Mouse (Mus musculus) liver, postnatal 0 days (tissue): Measurements from ENCODE around the gene Rnf11.

Source experiments
- CTCF ChIP-seq: sonication (generic); IDR thresholded peaks from 2 replicates; pipeline ENCODE4 v1.5.1; 2016; ENCODE audit warnings: antibody characterized with exemption, low read depth
- EP300 ChIP-seq: IDR thresholded peaks from 2 replicates; pipeline ENCODE4 v1.6.1; 2016; ENCODE audit warnings: antibody characterized with exemption, low read depth, mild to moderate bottlenecking

DNA sequence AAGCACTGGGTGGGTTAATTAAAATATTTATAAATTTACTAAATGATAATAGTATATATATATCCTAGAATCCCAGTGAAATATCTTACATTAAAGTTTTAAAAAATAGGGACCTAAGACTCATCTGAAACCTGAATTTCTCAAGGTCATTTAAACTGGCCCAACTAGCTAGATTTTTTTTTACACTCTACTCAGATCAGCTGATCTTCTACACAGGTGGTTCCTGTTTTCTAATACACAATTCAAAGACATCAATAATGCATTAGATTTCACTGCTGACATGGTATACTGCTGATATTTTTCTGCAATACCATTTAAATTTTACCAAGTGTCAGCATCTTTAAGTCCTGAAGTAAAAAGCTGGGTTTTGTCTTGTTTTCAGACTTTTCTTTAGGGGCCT is 20.6 kb downstream of the Rnf11 start:
- no peak for TF ChIP-seq CTCF
- TF ChIP-seq EP300, result no peak
